Mouse (Mus musculus): Measurements from ENCODE around the gene Defa28.
"Not testable (repeated sequence)": the region's sequence is repeated elsewhere in the genome, so short reads cannot be mapped to it uniquely, and the experiment has no call there.

DNA sequence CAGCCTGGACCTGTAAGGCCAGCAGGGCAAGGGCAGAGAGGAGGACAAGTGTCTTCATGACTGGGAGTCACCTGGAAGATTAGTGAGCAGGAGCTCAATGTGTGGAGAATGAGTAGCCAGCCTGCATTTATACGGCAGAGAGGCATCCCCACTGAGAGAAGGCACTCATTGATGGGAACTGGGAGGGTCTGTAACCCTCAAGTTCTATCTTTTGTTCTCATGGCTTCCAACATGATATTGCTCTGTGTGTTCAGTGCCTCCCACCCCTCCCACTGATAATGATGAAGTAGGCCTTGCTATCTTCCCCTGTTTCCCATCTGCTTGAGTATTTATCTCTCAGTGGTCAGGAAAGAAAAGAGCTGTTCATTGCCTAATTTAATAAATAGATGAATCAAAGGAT is 11.6 kb downstream of the Defa28 start, which contains the start of gene Gm7861:
- TF ChIP-seq CTCF (IDR thresholded peaks at IDR 0.05; ENCODE audit: extremely low read depth, insufficient read depth, insufficient read length, insufficient replicate concordance); POLR2A (IDR thresholded peaks at IDR 0.05; ENCODE audit: low read depth, low read length): not testable (repeated sequence)

All from spleen, adult 2 months (tissue).